ENCODE assay signal across 23 mouse cellular contexts in the genomic region with DNA sequence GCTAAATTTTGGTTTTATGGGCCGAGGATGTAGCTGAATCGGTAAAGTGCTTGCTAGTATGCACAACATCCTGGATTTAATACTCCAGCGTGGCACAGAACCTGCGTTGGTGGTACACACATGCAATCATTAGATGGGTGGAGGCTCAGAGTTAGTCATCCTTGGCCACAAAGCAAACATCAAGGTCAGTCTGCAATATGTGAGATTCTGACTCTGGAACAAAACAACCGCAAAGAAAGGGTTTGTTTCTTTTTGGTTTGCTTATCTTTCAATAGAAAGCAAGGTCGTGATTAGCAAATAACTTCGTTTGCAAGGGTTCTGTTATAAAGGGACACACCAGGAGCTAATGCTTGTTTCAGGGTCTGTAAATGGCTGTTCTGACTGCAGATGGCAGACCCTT. TPM values are rescaled to one million over a fixed set of nuclear protein-coding genes. Genes with fewer than 3 reads are reported as not detected.
A peak's percentile ranks its signal among the peaks of the same experiment; 100 is the strongest.
DNase-seq lines count a peak whose midpoint lies in the region; TF ChIP-seq lines count a peak whose summit lies in the region.
"Had no signal": no experiment of that assay in that cellular context is flagged by ENCODE, and none has a peak within 500 bp of the region (broad histone marks: within the 10 kb centered on the region; RNA-seq: fewer than 3 reads in every experiment).

No protein-coding gene starts in this region.

- intact Hi-C loops in heart, postnatal 36 days (cut with DNase I): no loop called here

- no peak for TF ChIP-seq POLR2A in myocyte (IDR thresholded peaks at IDR 0.05; ENCODE audit: insufficient read length, low read depth)

- no peak overlapping the region for H3K4me3 ChIP-seq in myocyte
- H3K4me3 ChIP-seq: embryonic facial prominence, embryonic 15.5 days; erythroblast, embryonic 14.5 days; forebrain, embryonic 10.5 days; gastrocnemius, adult 2 months; heart, embryonic 10.5 days; intestine, embryonic 15.5 days had no signal

- H3K79me2 ChIP-seq in myocyte (ENCODE audit: control insufficient read depth, insufficient read depth): no peaks in the 10 kb centered on the region

- peak; percentile 19 for DNase-seq in heart, adult 11 months
- DNase-seq in heart, postnatal 36 days: no peak
- DNase-seq in 416B (ENCODE audit: low read depth) (peak; percentile 87), NIH3T3 (ENCODE audit: low read depth) (peak; percentile 48)
- no peak for DNase-seq in urinary bladder, adult 18-20 months (ENCODE audit: low spot score in 2 of 2)
- no peak for DNase-seq in layer of hippocampus, adult 9-11 months
- no peak for DNase-seq in gastrocnemius, postnatal 10 days
- DNase-seq: cerebellum, adult 2 months; cerebellum, postnatal 10 days; embryo, embryonic 11 days; gastrocnemius, adult 2 months; gastrocnemius, postnatal 36 days; heart, adult 18-20 months; heart, postnatal 10 days had no signal

- H3K4me2 ChIP-seq in myocyte (ENCODE audit: low read depth): peak overlapping the region; percentile 75
- H3K4me2 ChIP-seq: embryonic facial prominence, embryonic 15.5 days; hindbrain, embryonic 14.5 days; intestine, embryonic 15.5 days had no signal

- H3K27me3 ChIP-seq in myocyte (ENCODE audit: control insufficient read depth, insufficient read depth, insufficient read length): no peaks in the 10 kb centered on the region
- H3K27me3 ChIP-seq: CH12.LX; embryonic facial prominence, embryonic 15.5 days; intestine, embryonic 15.5 days had no signal

- no peaks in the 10 kb centered on the region for H3K36me3 ChIP-seq in myocyte (ENCODE audit: control insufficient read depth, insufficient read depth)
- H3K36me3 ChIP-seq: embryonic facial prominence, embryonic 15.5 days; forebrain, embryonic 10.5 days; heart, embryonic 10.5 days; intestine, embryonic 15.5 days had no signal

- no peak overlapping the region for H3ac ChIP-seq in myocyte (ENCODE audit: control insufficient read depth, insufficient read length)

TF ChIP-seq in myocyte, 11 proteins besides CTCF, POLR2A, EP300 and RAD21:
- no peak for TF ChIP-seq MYOD1 (IDR thresholded peaks at IDR 0.05; ENCODE audit: control insufficient read depth in 1 of 3, insufficient read length in 2 of 3, low read depth in 2 of 3)
- peak; percentile 56; the same call in 1 of the 2 replicates for TF ChIP-seq CEBPB (IDR thresholded peaks at IDR 0.05; ENCODE audit: insufficient read depth, poor library complexity, severe bottlenecking)

RNA-seq across cellular contexts. Expression of gene Nmt2, which starts 6.5 kb away (rescaled TPM):
- 10 to 100 TPM in 1 of 2 experiments, 1 to 10 TPM in 1; 9.1 to 10.7 TPM for total RNA-seq in heart, postnatal 36 days (2021)
- 14.5 TPM for polyA plus RNA-seq in myocyte (2012; fragmentation: generic; extraction: Trizol)
- total RNA-seq in gastrocnemius, postnatal 10 days (2021): 10 to 100 TPM in 1 of 2 experiments, 1 to 10 TPM in 1; 9.9 to 14.3 TPM

RNA-seq across cellular contexts. Expression of gene Rpp38, which starts 54.9 kb away (rescaled TPM):
- total RNA-seq in heart, postnatal 36 days (2021): 1 to 10 TPM; 3.7 to 7.4 TPM
- 11.3 TPM for polyA plus RNA-seq in myocyte (2012; fragmentation: generic; extraction: Trizol)
- 1 to 10 TPM; 6.2 to 9.1 TPM for total RNA-seq in gastrocnemius, postnatal 10 days (2021)

RNA-seq across cellular contexts. Expression of gene Acbd7, which starts 58.5 kb away (rescaled TPM):
- 1 to 10 TPM in 1 of 2 experiments, not detected in 1; 1.2 TPM for total RNA-seq in heart, postnatal 36 days (2021)
- polyA plus RNA-seq in myocyte (2012; fragmentation: generic; extraction: Trizol): 0.10 TPM
- total RNA-seq in gastrocnemius, postnatal 10 days (2021): under 1 TPM; 0.49 to 0.93 TPM
- total RNA-seq: heart, postnatal 10 days; hematopoietic stem cell, adult 5-6 weeks had no signal
- polyA plus RNA-seq: erythroblast, embryonic 14.5 days; forebrain, embryonic 10.5 days had no signal

Comparison
In these comparisons a context has a peak if more than half of its experiments do, and no peak if none do; other contexts are left out.
1. DNase-seq: peak in heart, adult 11 months (single experiment), 416B (single experiment) and NIH3T3 (single experiment); none in heart, postnatal 36 days (0 of 2), urinary bladder, adult 18-20 months (0 of 2), layer of hippocampus, adult 9-11 months (single experiment) and gastrocnemius, postnatal 10 days (single experiment).